Mouse (Mus musculus): Measurements from ENCODE around the gene Eml1.

Gene Eml1

DNA sequence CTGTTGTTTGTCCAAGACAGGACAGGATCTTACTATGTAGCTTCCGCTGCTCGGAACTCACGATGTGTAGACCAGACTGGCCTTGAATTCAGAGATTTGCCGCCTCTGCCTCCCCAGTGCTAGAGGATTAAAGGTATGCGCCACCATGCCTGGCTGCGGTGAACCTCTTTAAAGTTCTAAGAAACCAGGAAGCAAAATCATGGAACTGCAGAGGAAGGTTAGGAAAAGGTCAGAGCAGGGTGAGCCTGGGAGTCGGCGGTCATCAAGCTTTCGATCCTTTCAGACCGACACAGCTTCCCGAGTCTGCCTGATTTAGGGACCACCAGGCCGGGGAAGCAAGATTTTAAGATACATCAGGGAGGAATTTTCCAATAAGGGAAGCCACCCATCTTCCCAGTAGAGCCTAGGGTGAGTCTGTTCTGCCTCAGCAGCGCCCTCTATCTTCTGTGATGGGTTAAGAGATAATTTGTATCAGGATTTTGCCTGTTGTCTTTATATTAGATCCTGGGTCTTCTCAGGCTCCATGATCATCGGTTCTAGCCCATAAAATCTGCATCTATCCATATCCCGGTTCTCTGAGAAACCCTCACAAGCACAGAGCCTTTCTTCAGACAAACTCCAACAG is 176.6 kb downstream of the Eml1 start:
- in situ Hi-C loops (cut with MboI) = no loop called here

GRCm38 (mm10) chr12:108551731-108552130 is 181.0 kb downstream of the Eml1 start:
- in situ Hi-C loops (cut with MboI) = no loop called here

- in situ Hi-C loops (cut with MboI) = no loop called here
Measured at GRCm38 (mm10) chr12:108553079-108553478, 182.3 kb downstream of the Eml1 start.

GRCm38 (mm10) chr12:108554120-108554841 is 183.5 kb downstream of the Eml1 start, which contains the start of gene Evl:
Gene Evl, plus strand, starts transcription at chr12:108554720.
- in situ Hi-C loops (cut with MboI) = no loop called here

GRCm38 (mm10) chr12:108554861-108555556 is 184.3 kb downstream of the Eml1 start:
- in situ Hi-C loops (cut with MboI) = no loop called here

- in situ Hi-C loops (cut with MboI) = no loop called here
Measured at GRCm38 (mm10) chr12:108558194-108558593, 187.4 kb downstream of the Eml1 start.

- in situ Hi-C loops (cut with MboI) = no loop called here
Measured at GRCm38 (mm10) chr12:108563238-108563637, 192.5 kb downstream of the Eml1 start.

- in situ Hi-C loops (cut with MboI) = no loop called here
Measured at GRCm38 (mm10) chr12:108564910-108565506, 194.3 kb downstream of the Eml1 start.

- in situ Hi-C loops (cut with MboI) = no loop called here
Measured at GRCm38 (mm10) chr12:108579156-108579871, 208.6 kb downstream of the Eml1 start.

- in situ Hi-C loops (cut with MboI) = no loop called here
Measured at GRCm38 (mm10) chr12:108583775-108584174, 213.0 kb downstream of the Eml1 start.
